Mouse (Mus musculus): Measurements from ENCODE around the gene Slc7a5.

DNA sequence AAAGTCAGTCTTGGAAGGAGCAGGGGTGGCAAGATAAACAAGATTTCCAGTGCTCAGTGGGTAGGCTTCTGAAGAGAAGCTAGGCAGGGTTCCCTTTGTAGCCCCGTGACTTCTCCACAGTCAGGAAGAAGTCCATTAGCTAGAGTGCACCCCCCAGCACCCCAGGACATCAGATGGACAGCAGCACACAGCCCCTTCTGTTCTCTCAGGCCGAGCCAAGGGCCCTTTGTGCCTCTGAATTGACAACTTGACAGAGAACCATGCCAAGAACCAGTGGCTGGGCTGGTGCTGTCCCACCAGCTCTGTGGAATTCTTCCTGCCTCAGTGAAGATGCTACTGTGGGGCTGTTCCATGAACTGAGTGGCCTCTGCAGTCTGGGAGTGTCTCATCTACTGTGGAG is 49.7 kb downstream of the Slc7a5 start:
- TF ChIP-seq CTCF (IDR thresholded peaks at IDR 0.05; ENCODE audit: borderline replicate concordance, extremely low read depth, insufficient read depth, insufficient read length) (no peak), POLR2A (IDR thresholded peaks at IDR 0.05; ENCODE audit: borderline replicate concordance, extremely low read depth, insufficient read depth, insufficient read length, poor library complexity, severe bottlenecking) (no peak)
